Mouse (Mus musculus) midbrain, postnatal 0 days (tissue): ENCODE measurements around the gene Aqp11. TPM values are rescaled to one million over a fixed set of nuclear protein-coding genes. Genes with fewer than 3 reads are reported as not detected.
A peak's percentile ranks its signal among the peaks of the same experiment; 100 is the strongest.

Experiments
- ATAC-seq: fragments of 200-750 bp; cut with Nextera tagmentation; 2 replicates; pipeline ENCODE4 v1.8.0; 2017; ENCODE audit warnings: moderate number of reproducible peaks, mild to moderate bottlenecking, moderate TSS enrichment, moderate library complexity; ENCODE audit not compliant: low FRiP score
- DNase-seq: peaks from one replicate; pipeline ENCODE4 v3.0.0-alpha.2; 2015; ENCODE audit warnings: low spot score
- H3K27ac ChIP-seq: fragments of 300-500 bp; sonication (generic); 2 replicates; pipeline ENCODE4 v1.5.1; 2014; ENCODE audit warnings: low read depth, mild to moderate bottlenecking, low read length, mixed read lengths
- H3K27me3 ChIP-seq: fragments of 300-500 bp; sonication (generic); 2 replicates; pipeline ENCODE4 v1.6.1; 2014; ENCODE audit warnings: low read length, control low read depth, mixed read lengths; ENCODE audit not compliant: insufficient read depth
- H3K36me3 ChIP-seq: fragments of 300-500 bp; sonication (generic); 2 replicates; pipeline ENCODE4 v1.6.1; 2014; ENCODE audit warnings: low read length, control low read depth, mixed read lengths; ENCODE audit not compliant: insufficient read depth
- H3K4me1 ChIP-seq: fragments of 300-500 bp; sonication (generic); 2 replicates; pipeline ENCODE4 v1.6.1; 2014; ENCODE audit warnings: mild to moderate bottlenecking, control low read depth, antibody characterized with exemption, low read length, mixed read lengths; ENCODE audit not compliant: insufficient read depth
- H3K4me2 ChIP-seq: fragments of 300-500 bp; sonication (generic); 2 replicates; pipeline ENCODE4 v1.6.1; 2014; ENCODE audit warnings: low read depth, mild to moderate bottlenecking, low read length, mixed read lengths; ENCODE audit not compliant: poor library complexity, severe bottlenecking
- H3K4me3 ChIP-seq: fragments of 300-500 bp; sonication (generic); 2 replicates; pipeline ENCODE4 v1.5.1; 2014; ENCODE audit warnings: low read depth, mild to moderate bottlenecking, low read length, moderate library complexity
- H3K9ac ChIP-seq: fragments of 300-500 bp; sonication (generic); replicated peaks from 2 replicates; pipeline ENCODE4 v1.6.1; 2014; ENCODE audit warnings: mild to moderate bottlenecking, low read length, moderate library complexity, mixed read lengths; ENCODE audit not compliant: poor library complexity, severe bottlenecking
- H3K9me3 ChIP-seq: fragments of 300-500 bp; sonication (generic); 2 replicates; pipeline ENCODE4 v1.6.1; 2016; ENCODE audit warnings: low read length, control low read depth
- CTCF ChIP-seq: IDR thresholded peaks from 2 replicates; pipeline ENCODE4 v1.5.1; 2016; ENCODE audit warnings: antibody characterized with exemption, mild to moderate bottlenecking
- WGBS: fragments of 180-500 bp; shearing (Covaris S2); extraction: QIAGEN DNeasy Blood & Tissue Kit; methylation state at CpG from one replicate; pipeline ENCODE4 v1.1.7; 2014; 5-methylcytosine and 5-hydroxymethylcytosine counted together
- polyA plus RNA-seq: library from polyadenylated mRNA; unstranded; fragments of >200 nt; fragmentation: Nextera tagmentation; extraction: Ambion mirVana; gene quantifications from 2 replicates; pipeline ENCODE4 v1.2.1, GENCODE M21; 2015
- total RNA-seq: library from RNA; depleted of rRNA; stranded (reverse); fragments of >200 nt; gene quantifications from 2 replicates; pipeline ENCODE4 v1.2.3, GENCODE M21; 2014; rRNA removed

Aqp11 gene
- total and polyA plus RNA-seq, 2 experiments from 2014 or later: 13.5 to 24.0 TPM

- H3K9ac ChIP-seq: no peak overlapping the region
- TF ChIP-seq CTCF: peak; percentile 72
- ATAC-seq (no peak), DNase-seq (peak; percentile 67)
- H3K27me3 ChIP-seq: no peaks in the 10 kb centered on the region
- WGBS: 21% methylated on average over 1 of the region's 1 CpGs
- no peak overlapping the region for H3K4me2 ChIP-seq
- H3K4me1 ChIP-seq: no peaks in the 10 kb centered on the region
- H3K4me3 ChIP-seq: no peak overlapping the region
- no peaks in the 10 kb centered on the region for H3K9me3 ChIP-seq
- no peak overlapping the region for H3K27ac ChIP-seq
- peaks cover 30% of the 10 kb centered on the region for H3K36me3 ChIP-seq
Observed at GRCm38 (mm10) chr7:97679239-97679638, 58.9 kb downstream of the Aqp11 start.

Other genes with a start within 250 kb of the Aqp11 start
- 19.4 and 26.1 TPM in 2 replicates for gene Aamdc, start 158.8 kb downstream of the Aqp11 start, total RNA-seq
- 53.2 and 57.5 TPM in 2 replicates for gene Aamdc, start 158.8 kb downstream of the Aqp11 start, polyA plus RNA-seq
- 19.8 and 25.9 TPM in 2 replicates for gene Rsf1, start 158.4 kb downstream of the Aqp11 start, total RNA-seq
- gene Rsf1, start 158.4 kb downstream of the Aqp11 start, polyA plus RNA-seq: 22.0 and 27.4 TPM in 2 replicates
- gene Clns1a, start 41.7 kb downstream of the Aqp11 start, total RNA-seq: 90.2 and 101 TPM in 2 replicates
- 157 and 162 TPM in 2 replicates for gene Clns1a, start 41.7 kb downstream of the Aqp11 start, polyA plus RNA-seq
- 162 and 193 TPM in 2 replicates for gene Pak1, start 50.3 kb upstream of the Aqp11 start, total RNA-seq
- gene Pak1, start 50.3 kb upstream of the Aqp11 start, polyA plus RNA-seq: 131 TPM in 2 replicates
- 0.71 TPM in 1 of 2 replicates, not detected in the other for gene Gdpd4, start 181.7 kb upstream of the Aqp11 start, total RNA-seq
- not detected in 2 replicates for gene Gdpd4, start 181.7 kb upstream of the Aqp11 start, polyA plus RNA-seq